Mouse (Mus musculus) erythroblast, embryonic 14.5 days (primary cell): ENCODE measurements around the gene Kif2a. TPM values are rescaled to one million over a fixed set of nuclear protein-coding genes. Genes with fewer than 3 reads are reported as not detected.

ENCODE experiments used
- H3K27me3 ChIP-seq: 2 replicates; pipeline ENCODE4 v1.6.1; 2012; ENCODE audit warnings: inconsistent platforms; ENCODE audit not compliant: control insufficient read depth
- H3K36me3 ChIP-seq: 2 replicates; pipeline ENCODE4 v1.6.1; 2012; ENCODE audit warnings: mild to moderate bottlenecking, inconsistent platforms; ENCODE audit not compliant: control insufficient read depth
- H3K4me1 ChIP-seq: 2 replicates; pipeline ENCODE4 v1.6.1; 2012; ENCODE audit warnings: inconsistent platforms; ENCODE audit not compliant: control insufficient read depth
- H3K4me3 ChIP-seq: replicated peaks from 2 replicates; pipeline ENCODE3; 2012; ENCODE audit warnings: moderate library complexity, mild to moderate bottlenecking, inconsistent platforms
- H3K9me3 ChIP-seq: 2 replicates; pipeline ENCODE4 v1.6.1; 2012; ENCODE audit warnings: low read length, inconsistent platforms, mixed read lengths; ENCODE audit not compliant: control insufficient read depth
- GATA1 ChIP-seq: IDR thresholded peaks from 2 replicates; pipeline ENCODE4 v1.6.1; 2012; ENCODE audit warnings: low read length, inconsistent platforms, mixed read lengths
- TAL1 ChIP-seq: IDR thresholded peaks from 3 replicates; pipeline ENCODE4 v1.6.1; 2012; ENCODE audit warnings: low read length, inconsistent platforms, mixed read lengths
- polyA plus RNA-seq: library from polyadenylated mRNA; stranded (reverse); fragments of >175 nt; gene quantifications from 2 replicates; pipeline ENCODE4 v1.2.3, GENCODE M21; 2012

Kif2a gene
- 3.5 and 6.6 TPM in 2 replicates for polyA plus RNA-seq

DNA sequence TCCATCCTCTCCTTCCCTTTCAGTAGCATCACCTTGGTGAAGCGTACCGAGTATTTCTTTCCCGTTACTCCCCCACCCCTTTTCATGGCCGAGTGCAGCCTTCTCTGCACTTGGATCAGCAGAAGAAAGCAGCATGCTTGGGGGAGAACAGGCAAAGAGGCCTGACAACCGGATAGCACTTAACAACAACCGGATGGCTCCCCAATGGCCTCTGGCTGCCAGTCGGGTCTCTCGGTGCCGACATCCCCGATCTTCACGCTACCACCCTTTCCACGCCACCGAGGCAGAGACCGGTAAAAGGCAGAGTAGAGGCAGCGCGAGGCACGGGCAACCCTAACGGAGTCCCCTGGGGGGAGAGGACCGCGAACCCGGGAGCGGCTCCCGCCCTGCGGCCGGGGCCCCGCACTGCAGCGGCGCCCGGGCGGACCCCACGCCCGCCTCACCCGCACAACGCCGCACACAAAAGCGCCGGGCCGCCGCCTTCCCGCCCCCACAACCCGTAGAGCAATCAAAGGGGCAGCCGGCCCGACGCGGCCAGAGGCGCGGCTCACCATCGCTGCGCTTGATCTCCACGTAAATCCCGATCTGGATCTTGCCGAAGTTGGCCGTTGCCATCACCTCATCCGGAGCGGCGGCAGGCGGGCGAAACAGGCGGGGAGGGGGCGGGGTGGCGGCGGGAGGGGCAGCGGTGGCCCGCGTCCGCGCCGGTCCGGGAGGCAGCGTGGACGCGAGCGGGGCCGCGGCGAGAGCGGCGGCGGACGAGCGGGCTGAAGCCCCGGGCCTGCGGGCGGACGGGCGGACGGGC is at the start of gene Kif2a:
TSS of gene Kif2a (minus strand) at position 666 of the 805 bp plus-strand sequence.
- Histone ChIP-seq H3K4me3 (peak within 1 kb of the TSS; percentile 100), H3K27me3 (no peaks in the 10 kb centered on the region), H3K36me3 (peaks cover 53% of the 10 kb centered on the region), H3K9me3 (peaks cover 11% of the 10 kb centered on the region), H3K4me1 (peaks cover 68% of the 10 kb centered on the region)
- no peak for TF ChIP-seq TAL1
- no peak for TF ChIP-seq GATA1

DNA sequence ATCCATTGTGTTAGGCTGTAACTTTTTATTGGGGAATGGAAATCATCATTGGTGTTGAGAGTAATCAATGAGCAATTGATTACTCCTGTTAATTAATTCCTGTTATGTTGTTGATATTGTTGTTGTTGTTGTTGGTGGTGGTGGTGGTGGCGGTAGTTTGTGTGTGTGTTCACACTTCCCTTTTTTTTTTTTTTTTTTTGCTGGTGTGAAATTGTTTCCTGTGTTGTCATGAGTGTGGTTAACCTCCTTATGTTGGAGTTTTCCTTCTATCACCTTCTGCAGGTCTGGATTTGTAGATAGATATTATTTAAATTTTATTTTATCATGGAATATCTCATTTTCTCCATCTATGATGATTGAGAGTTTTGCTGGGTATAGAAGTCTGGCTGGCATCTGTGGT is 47.1 kb upstream of the Kif2a start:
- Histone ChIP-seq H3K4me1 (peaks cover 77% of the 10 kb centered on the region), H3K4me3 (no peak overlapping the region), H3K36me3 (peaks cover 54% of the 10 kb centered on the region), H3K9me3 (no peaks in the 10 kb centered on the region), H3K27me3 (no peaks in the 10 kb centered on the region)
- TF ChIP-seq TAL1 (no peak), GATA1 (no peak)

DNA sequence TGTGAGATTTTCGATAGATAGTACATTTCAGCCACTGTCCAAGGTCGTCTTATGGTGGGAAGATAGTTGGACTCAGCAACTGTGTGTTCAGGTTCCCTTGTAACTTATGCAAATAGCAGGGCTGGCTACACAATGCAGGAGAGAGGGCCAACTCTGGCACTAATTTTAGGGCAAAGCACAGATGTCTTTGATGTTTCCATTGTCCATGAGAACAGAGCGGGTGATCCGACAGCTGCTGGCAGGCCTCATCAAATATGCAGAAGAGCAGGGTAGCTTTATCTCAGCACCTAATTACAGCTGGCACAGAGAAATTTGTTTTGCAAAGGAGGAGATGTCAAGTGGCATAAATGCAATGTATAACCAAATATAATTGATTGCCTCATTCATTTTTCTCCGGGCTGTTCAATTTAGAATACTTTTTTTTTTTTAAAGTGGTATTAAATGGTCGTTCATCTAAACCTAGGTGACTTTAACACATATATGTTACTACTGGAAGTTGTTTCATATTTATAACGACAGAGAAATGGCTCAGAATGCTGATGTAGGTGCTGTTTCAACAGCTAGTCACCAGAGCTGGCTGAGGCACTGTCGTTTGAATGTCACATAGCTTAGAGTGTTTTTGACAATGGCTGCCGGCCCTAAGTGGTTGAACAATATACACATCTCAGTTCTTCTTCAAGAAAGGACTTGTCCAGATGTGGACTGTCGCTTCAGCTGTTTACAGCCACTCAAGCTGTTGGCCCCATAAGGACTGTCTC is 43.4 kb upstream of the Kif2a start:
- H3K4me1 ChIP-seq, result peaks cover 75% of the 10 kb centered on the region
- H3K27me3 ChIP-seq, result no peaks in the 10 kb centered on the region
- H3K4me3 ChIP-seq, result peak overlapping the region; percentile 80
- no peak for TF ChIP-seq TAL1
- TF ChIP-seq GATA1, result no peak
- no peaks in the 10 kb centered on the region for H3K9me3 ChIP-seq
- H3K36me3 ChIP-seq, result peaks cover 39% of the 10 kb centered on the region

DNA sequence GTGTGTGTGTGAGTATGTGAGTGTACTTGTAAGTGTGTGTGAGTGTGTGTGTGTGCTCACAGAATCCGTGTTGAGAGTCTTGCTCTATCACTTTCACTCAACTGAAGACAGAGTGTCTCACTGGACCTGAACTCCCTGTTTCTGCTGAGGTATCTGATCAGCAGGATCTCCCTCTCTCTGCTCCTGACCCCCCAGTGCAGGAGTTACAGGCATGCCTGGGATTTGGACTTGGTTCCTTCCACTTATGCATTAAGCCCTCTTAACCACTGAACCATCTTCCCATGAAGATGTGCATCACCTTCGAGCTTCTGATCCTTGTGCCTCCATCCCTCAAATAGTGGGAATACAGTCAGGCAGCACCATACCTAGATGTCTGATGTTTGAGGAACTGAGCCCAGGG is 42.3 kb upstream of the Kif2a start:
- Histone ChIP-seq H3K36me3 (peaks cover 36% of the 10 kb centered on the region), H3K9me3 (no peaks in the 10 kb centered on the region), H3K4me3 (peak overlapping the region; percentile 80), H3K4me1 (peaks cover 81% of the 10 kb centered on the region), H3K27me3 (no peaks in the 10 kb centered on the region)
- TF ChIP-seq TAL1 (no peak), GATA1 (peak; percentile 84)

DNA sequence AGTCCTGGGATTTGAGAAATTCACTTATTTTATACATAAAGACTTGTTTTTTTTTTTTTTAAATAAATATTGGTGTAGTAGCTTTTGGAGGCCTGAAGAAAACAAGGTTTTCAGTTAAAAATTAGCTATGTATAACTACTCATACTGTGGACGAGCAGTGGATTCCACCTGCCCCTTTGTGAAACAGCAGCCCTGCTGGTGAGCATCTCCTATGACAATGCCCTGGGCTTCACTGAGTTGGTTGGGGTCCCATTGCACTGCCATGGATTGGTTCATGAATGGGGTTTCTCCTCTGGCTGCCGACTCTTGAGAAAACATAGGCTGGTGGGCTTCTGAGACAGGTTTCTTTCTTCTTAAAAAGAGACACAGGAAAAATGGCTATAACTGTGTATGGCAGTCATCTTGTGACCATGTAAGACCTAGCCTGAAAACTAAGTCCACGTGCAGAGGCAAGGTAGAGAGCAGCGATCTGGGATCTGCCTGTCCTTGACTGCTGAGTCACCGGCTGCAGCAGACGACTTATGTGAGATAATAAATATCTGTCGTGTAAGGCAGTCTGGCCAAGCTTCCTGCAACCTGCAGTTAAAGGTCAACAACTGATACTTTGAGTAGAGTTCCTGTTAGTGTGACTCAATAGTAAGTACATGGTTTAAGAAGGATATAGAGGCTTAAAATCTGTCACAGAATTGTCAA is 41.3 kb upstream of the Kif2a start:
- Histone ChIP-seq H3K27me3 (no peaks in the 10 kb centered on the region; the same call in 1 of the 2 replicates), H3K36me3 (peaks cover 27% of the 10 kb centered on the region), H3K9me3 (no peaks in the 10 kb centered on the region), H3K4me3 (peak overlapping the region; percentile 80), H3K4me1 (peaks cover 78% of the 10 kb centered on the region)
- peak; percentile 83 for TF ChIP-seq GATA1
- TF ChIP-seq TAL1, result peak; percentile 86

DNA sequence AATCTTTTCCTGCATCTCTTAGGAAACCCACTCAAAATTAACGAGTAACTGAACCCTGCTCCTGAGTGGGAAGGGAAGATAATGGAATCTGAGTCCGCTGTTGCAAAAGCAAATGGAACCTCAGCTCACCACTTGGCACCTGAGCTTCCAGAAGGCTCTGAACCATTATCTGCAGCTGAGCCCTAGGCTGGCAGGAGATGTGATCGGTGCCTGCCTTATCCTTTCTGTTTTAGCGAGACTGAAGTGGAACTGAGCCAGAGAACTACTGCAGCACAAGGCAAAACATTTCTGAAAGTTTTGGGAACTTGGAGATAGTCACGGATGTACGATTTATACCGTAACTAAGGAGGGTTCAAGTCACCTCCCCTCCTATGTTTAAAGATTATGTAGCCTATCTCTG is 38.2 kb upstream of the Kif2a start:
- H3K4me3 ChIP-seq, result no peak overlapping the region

DNA sequence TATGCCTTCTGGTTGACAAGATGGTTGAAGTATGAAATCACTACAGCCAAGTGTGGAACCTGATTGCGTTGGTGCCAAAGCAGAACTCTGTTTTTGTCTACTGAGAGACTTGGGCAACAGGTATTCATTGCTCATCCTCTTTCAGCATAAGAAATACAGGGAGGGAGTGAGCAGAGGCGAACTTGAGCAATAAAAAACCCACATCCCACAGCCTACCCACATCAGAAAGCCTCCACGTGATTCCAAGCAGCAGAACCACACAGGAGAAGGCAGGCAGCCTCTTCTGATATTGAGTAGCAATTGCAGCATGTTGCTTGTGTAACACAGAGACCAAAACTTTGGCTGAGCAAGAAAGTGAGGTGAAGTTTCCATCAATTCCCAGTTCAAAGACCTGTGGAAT is 37.5 kb upstream of the Kif2a start:
- Histone ChIP-seq H3K4me3 (no peak overlapping the region), H3K36me3 (peaks cover 8% of the 10 kb centered on the region), H3K9me3 (no peaks in the 10 kb centered on the region), H3K27me3 (no peaks in the 10 kb centered on the region; the same call in 1 of the 2 replicates), H3K4me1 (peaks cover 58% of the 10 kb centered on the region)
- TF ChIP-seq TAL1 (no peak), GATA1 (no peak)

More for the DNA sequence above, 38.2 kb upstream of the Kif2a start:
- Histone ChIP-seq H3K9me3 (no peaks in the 10 kb centered on the region), H3K36me3 (peaks cover 13% of the 10 kb centered on the region), H3K27me3 (no peaks in the 10 kb centered on the region; the same call in 1 of the 2 replicates), H3K4me1 (peaks cover 63% of the 10 kb centered on the region)
- no peak for TF ChIP-seq TAL1
- no peak for TF ChIP-seq GATA1

DNA sequence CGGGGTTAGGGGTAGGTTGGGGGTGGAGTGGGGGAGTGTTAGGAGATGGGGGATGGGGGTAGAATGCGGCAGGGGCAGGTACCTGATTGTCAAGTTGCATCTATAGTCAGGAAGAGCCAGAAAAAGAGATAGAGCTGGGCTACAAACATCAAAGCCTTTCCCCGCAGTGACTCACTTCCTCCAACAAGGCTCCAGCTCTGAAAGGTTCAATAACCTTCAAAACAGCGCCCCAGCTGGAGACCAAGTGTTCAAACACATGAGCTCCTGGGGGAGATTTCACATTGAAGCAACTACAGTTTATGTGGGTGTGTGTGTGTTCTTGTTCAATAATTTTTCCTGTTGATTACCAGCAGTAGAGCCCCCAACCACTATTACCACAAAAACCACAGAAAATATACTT is 34.4 kb upstream of the Kif2a start:
- Histone ChIP-seq H3K4me3 (no peak overlapping the region), H3K36me3 (peaks cover 2% of the 10 kb centered on the region; the same call in 1 of the 2 replicates), H3K9me3 (no peaks in the 10 kb centered on the region), H3K27me3 (no peaks in the 10 kb centered on the region; the same call in 1 of the 2 replicates), H3K4me1 (peaks cover 31% of the 10 kb centered on the region)
- TF ChIP-seq TAL1, result no peak
- TF ChIP-seq GATA1, result no peak

DNA sequence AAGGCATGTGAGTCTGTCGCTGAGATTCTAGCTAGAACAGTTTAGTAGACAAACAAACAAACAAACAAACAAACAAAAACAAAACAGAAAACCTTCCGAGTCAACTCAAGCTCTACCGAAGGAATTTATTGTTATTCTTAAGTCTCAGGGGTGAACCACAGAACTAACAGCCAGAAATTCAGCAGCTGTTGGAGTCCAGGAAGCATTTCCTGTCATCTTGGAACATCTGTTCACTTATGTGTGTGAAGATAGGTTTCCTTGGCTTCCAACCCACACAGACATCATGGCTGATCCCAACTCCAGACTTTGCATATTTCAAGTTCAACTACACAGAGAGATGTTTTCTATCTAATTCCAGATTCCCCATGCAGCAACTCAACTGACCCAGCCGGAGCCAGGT is 32.6 kb upstream of the Kif2a start:
- no peak for TF ChIP-seq GATA1
- TF ChIP-seq TAL1, result no peak
- peaks cover 20% of the 10 kb centered on the region for H3K4me1 ChIP-seq

More for the DNA sequence above, 32.6 kb upstream of the Kif2a start:
- Histone ChIP-seq H3K4me3 (no peak overlapping the region), H3K36me3 (no peaks in the 10 kb centered on the region), H3K27me3 (no peaks in the 10 kb centered on the region; the same call in 1 of the 2 replicates), H3K9me3 (no peaks in the 10 kb centered on the region)
